Mouse (Mus musculus) liver, embryonic 12.5 days (tissue): ENCODE measurements around the gene Cnnm3. TPM values are rescaled to one million over a fixed set of nuclear protein-coding genes. Genes with fewer than 3 reads are reported as not detected.
A peak's percentile ranks its signal among the peaks of the same experiment; 100 is the strongest.

Experiments used
- ATAC-seq: fragments of 200-750 bp; cut with Nextera tagmentation; 2 replicates; pipeline ENCODE4 v1.8.0; 2017; ENCODE audit warnings: moderate number of reproducible peaks, mild to moderate bottlenecking, moderate library complexity
- H3K27ac ChIP-seq: fragments of 300-500 bp; sonication (generic); 2 replicates; pipeline ENCODE4 v1.5.1; 2016; ENCODE audit warnings: mild to moderate bottlenecking
- H3K27me3 ChIP-seq: fragments of 300-500 bp; sonication (generic); replicated peaks from 2 replicates; pipeline ENCODE4 v1.6.1; 2016; ENCODE audit warnings: mild to moderate bottlenecking, moderate library complexity
- H3K36me3 ChIP-seq: fragments of 300-500 bp; sonication (generic); 2 replicates; pipeline ENCODE4 v1.6.1; 2016; ENCODE audit warnings: mild to moderate bottlenecking, moderate library complexity
- H3K4me1 ChIP-seq: fragments of 300-500 bp; sonication (generic); 2 replicates; pipeline ENCODE4 v1.6.1; 2016
- H3K4me2 ChIP-seq: fragments of 300-500 bp; sonication (generic); 2 replicates; pipeline ENCODE4 v1.6.1; 2016; ENCODE audit warnings: mild to moderate bottlenecking, moderate library complexity
- H3K4me3 ChIP-seq: fragments of 300-500 bp; sonication (generic); 2 replicates; pipeline ENCODE4 v1.5.1; 2016; ENCODE audit warnings: mild to moderate bottlenecking, moderate library complexity
- H3K9ac ChIP-seq: fragments of 300-500 bp; sonication (generic); 2 replicates; pipeline ENCODE4 v1.6.1; 2016; ENCODE audit warnings: mild to moderate bottlenecking, moderate library complexity
- H3K9me3 ChIP-seq: fragments of 300-500 bp; sonication (generic); replicated peaks from 2 replicates; pipeline ENCODE4 v1.6.1; 2016; ENCODE audit warnings: mild to moderate bottlenecking, moderate library complexity
- WGBS: fragments of 180-500 bp; shearing (Covaris S2); methylation state at CpG from one replicate; pipeline ENCODE4 v1.1.7; 2016; ENCODE audit not compliant: insufficient replicate concordance; 5-methylcytosine and 5-hydroxymethylcytosine counted together
- polyA plus RNA-seq: library from polyadenylated mRNA; unstranded; fragments of >200 nt; fragmentation: Nextera tagmentation; extraction: Ambion mirVana; gene quantifications from 2 replicates; pipeline ENCODE4 v1.2.1, GENCODE M21; 2016

The Cnnm3 gene
- polyA plus RNA-seq, 1 experiment from 2014 or later, result 1.3 TPM

DNA sequence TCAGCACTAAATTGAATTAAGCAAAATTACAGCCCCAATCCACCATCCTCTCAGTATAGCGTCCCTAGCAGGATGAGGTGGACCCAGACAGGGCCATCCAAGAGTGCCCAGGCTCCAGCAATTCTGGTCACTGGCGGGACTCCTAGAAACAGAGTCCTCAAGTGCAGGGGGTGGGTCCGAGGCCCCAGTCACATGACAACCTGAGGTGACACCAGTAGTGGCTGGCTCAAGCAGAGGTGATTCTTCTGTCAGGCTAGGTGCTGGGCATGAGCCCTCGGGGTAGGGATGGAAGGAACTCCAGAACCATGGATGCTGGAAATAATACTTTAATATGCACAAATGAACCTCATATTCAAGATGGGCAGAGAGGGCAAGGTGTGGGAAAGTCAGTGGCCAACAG lies 50.7 kb downstream of the Cnnm3 start:
- Histone ChIP-seq H3K4me3 (no peak overlapping the region), H3K27ac (no peak overlapping the region), H3K4me1 (peaks cover 30% of the 10 kb centered on the region), H3K4me2 (no peak overlapping the region), H3K27me3 (peaks cover 79% of the 10 kb centered on the region), H3K36me3 (no peaks in the 10 kb centered on the region), H3K9me3 (no peaks in the 10 kb centered on the region), H3K9ac (no peak overlapping the region)
- ATAC-seq, result no peak
- 45% methylated on average over 4 of the region's 4 CpGs for WGBS

DNA sequence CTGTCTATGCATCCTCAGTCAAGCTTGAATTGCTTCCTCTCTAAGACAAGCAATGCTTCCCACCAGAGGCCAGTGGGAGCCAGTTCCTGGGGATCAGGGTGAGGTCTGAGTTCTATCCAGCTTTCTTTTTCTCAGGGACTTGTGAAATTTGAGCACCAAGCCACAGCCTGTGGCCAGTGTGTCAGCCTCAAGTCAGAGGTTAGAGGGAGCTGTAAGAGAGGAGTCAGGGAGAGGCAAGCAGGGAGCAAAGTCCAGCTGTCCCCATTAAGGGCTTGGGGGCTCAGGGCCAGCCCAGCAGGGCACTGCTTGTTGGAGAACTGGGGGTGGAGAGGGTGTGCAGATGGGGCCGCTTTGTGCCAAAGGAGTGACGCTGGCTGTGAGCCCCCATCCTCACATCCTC lies 51.5 kb downstream of the Cnnm3 start:
- H3K36me3 ChIP-seq, result no peaks in the 10 kb centered on the region
- ATAC-seq, result no peak
- 79% methylated on average over 2 of the region's 2 CpGs for WGBS
- H3K27me3 ChIP-seq, result peaks cover 71% of the 10 kb centered on the region
- peaks cover 22% of the 10 kb centered on the region for H3K4me1 ChIP-seq
- no peak overlapping the region for H3K9ac ChIP-seq
- H3K9me3 ChIP-seq, result no peaks in the 10 kb centered on the region
- H3K4me2 ChIP-seq, result no peak overlapping the region
- no peak overlapping the region for H3K4me3 ChIP-seq
- H3K27ac ChIP-seq, result no peak overlapping the region

DNA sequence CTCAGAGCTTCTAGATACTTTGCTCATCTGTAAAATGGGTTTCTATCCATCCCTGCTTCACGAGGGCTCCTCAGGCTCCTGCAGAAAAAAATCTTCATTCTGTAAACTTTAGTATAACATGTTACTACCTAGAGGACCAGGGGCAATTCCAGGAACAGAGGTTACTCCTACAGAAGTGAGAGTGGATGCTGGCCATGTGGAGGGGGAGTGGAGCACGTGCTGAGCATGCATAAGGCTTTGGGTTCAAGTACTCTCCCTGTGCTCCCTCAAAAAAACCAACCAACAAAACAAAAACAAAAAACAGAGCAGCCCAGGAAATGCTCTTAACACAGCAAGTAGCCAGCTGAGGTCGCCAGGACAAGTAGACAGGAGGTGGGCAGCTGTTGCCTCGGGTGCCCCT lies 52.0 kb downstream of the Cnnm3 start:
- Histone ChIP-seq H3K27me3 (peaks cover 67% of the 10 kb centered on the region), H3K9ac (no peak overlapping the region), H3K9me3 (no peaks in the 10 kb centered on the region), H3K36me3 (no peaks in the 10 kb centered on the region), H3K4me1 (peaks cover 21% of the 10 kb centered on the region), H3K4me3 (no peak overlapping the region), H3K27ac (no peak overlapping the region), H3K4me2 (no peak overlapping the region)
- no peak for ATAC-seq
- WGBS, result 37% methylated on average over 4 of the region's 4 CpGs

DNA sequence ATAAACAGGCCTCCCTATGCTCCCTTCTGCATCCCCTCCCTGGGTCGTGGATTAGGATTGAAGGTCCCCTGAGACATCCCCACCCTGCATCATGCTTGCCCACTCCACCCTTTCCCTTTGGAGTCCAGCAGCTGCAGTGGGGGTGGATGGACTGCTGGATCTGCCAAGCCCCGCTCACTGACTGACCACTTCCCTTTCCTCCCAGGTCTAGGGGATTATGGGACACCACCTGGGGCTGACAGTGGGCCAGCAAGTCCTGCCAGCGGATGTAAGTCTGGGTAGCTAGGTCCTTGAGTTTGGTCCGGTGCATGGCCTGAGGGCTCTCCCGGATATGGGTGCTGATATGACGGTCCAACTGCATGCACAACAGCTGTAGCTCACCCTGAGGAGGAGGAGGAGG lies 52.4 kb downstream of the Cnnm3 start:
- Histone ChIP-seq H3K9ac (no peak overlapping the region), H3K4me2 (no peak overlapping the region), H3K9me3 (no peaks in the 10 kb centered on the region), H3K4me3 (no peak overlapping the region), H3K27me3 (peaks cover 62% of the 10 kb centered on the region), H3K27ac (no peak overlapping the region), H3K4me1 (peaks cover 21% of the 10 kb centered on the region), H3K36me3 (no peaks in the 10 kb centered on the region)
- ATAC-seq, result no peak
- WGBS, result 38% methylated on average over 6 of the region's 6 CpGs

DNA sequence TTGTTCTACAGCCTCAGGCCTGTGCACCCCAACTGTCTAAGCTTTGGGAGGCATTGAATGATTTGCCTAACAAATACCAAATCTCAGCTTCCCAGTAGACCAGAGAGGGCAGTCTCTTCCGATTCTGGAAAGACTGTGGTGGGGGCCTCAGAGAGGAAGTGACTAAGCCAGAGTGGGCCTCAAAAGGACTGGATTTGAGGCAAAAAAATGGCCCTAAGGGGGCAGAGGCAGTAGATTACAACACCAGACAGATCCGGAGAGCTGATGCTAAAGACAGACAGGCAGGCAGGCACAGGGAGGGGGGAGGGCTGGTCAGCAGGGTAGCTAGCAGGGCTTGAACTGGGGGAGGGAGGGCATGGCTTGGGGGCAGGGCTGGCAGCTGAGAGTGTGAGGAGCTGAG lies 54.8 kb downstream of the Cnnm3 start:
- peaks cover 25% of the 10 kb centered on the region for H3K4me1 ChIP-seq
- H3K9me3 ChIP-seq, result no peaks in the 10 kb centered on the region
- no peak overlapping the region for H3K4me2 ChIP-seq
- no peak overlapping the region for H3K27ac ChIP-seq
- H3K27me3 ChIP-seq, result peaks cover 56% of the 10 kb centered on the region
- WGBS, result 3% methylated on average over 2 of the region's 2 CpGs
- no peaks in the 10 kb centered on the region for H3K36me3 ChIP-seq
- no peak overlapping the region for H3K4me3 ChIP-seq
- ATAC-seq, result no peak
- no peak overlapping the region for H3K9ac ChIP-seq

DNA sequence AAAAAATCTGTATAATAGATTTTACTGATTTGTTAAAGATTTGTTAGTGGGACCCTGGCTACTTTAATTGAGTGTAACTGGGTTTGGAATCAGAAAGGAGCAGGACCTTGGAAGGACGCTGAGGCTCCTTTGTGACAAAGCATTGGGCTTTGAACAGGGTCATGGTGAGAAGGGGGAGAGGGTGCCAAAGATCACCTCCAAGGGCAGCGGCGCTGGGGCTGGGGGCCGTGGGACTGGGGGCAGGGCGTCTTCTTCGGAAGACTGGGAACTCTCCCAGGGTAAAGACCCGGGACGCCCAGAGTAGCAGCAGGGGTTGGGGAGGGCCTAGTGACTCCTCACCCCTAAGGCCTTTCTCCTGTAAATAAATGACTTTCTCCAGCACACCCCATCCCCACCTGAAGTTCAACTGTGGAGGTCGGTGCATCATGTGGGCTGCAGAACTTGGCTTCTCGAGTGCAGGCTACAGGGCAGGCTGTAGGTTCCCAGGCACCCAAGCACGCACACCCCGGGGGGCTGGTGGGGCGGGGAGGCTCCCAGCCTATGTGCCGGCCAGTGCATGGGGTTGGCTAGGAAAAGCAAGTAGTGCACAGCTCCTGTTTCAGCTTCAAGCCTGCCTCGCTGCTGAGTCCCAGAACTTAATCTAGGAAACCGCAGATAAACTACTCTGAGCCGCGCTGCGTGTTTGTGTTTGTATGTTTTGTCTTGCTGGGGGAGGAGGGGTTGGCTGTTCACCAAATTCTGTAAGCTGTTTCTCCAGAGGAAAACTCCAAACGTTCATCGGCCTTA lies 56.3 kb downstream of the Cnnm3 start:
- no peak overlapping the region for H3K4me2 ChIP-seq
- no peaks in the 10 kb centered on the region for H3K9me3 ChIP-seq
- no peak overlapping the region for H3K4me3 ChIP-seq
- no peak overlapping the region for H3K9ac ChIP-seq
- H3K27me3 ChIP-seq, result peaks cover 45% of the 10 kb centered on the region
- no peaks in the 10 kb centered on the region for H3K36me3 ChIP-seq
- H3K27ac ChIP-seq, result no peak overlapping the region
- WGBS, result 59% methylated on average over 21 of the region's 21 CpGs
- H3K4me1 ChIP-seq, result peaks cover 21% of the 10 kb centered on the region
- no peak for ATAC-seq

DNA sequence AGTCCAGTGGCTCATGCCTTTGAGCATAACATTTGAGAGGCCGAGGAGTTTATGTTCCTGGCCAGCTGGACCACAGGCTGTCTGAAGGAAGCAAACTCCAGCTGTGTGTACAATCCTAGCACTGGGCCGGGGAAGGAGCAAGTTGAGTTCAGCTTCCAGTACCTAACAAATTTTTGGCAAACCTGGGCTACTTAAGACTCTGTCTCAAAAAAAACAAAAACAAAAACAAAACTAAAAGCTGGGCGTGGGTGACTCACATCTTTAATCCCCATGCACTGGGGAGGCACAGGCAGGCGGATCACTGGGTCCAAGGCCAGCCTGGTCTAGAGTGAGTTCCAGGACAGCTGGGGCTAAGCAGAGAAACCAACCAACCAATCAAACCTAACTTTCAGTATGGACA lies 57.1 kb downstream of the Cnnm3 start:
- ATAC-seq, result no peak
- Histone ChIP-seq H3K27me3 (peaks cover 38% of the 10 kb centered on the region), H3K4me2 (no peak overlapping the region), H3K9ac (no peak overlapping the region), H3K27ac (no peak overlapping the region), H3K4me3 (no peak overlapping the region), H3K9me3 (no peaks in the 10 kb centered on the region), H3K4me1 (peaks cover 16% of the 10 kb centered on the region), H3K36me3 (no peaks in the 10 kb centered on the region)
- WGBS, result 61% methylated on average over 4 of the region's 4 CpGs

DNA sequence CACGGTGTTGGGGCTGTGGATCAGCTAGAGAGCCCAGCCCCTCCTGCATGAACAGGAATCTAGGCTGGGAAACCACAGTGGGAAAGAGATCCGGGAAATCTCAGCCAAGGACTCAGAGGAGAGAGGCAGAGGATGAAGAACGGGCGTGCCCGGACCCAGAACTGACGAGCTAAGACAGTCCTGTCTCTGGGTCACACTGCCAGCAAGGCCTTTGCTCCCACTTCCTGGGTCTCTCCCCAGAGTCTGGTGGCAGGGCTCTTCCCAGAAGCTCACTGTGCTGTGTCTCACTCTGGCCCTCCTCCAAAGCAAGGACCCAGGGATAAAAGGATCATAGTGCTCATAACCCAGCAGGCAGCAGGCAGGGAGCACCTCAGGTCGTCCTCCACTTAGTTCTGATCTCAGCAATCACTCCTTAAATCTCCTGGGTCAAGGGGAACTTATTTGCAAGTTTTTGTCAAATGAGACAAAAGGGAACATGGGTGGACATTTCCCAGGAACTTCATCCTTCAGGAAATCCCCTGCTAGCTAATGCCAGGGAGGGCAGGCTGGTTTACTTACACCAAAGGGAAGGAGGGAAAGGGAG lies 58.1 kb downstream of the Cnnm3 start:
- Histone ChIP-seq H3K4me1 (peaks cover 16% of the 10 kb centered on the region), H3K27me3 (peaks cover 28% of the 10 kb centered on the region; the same call in 1 of the 2 replicates), H3K27ac (no peak overlapping the region), H3K9ac (no peak overlapping the region), H3K36me3 (no peaks in the 10 kb centered on the region), H3K4me3 (no peak overlapping the region), H3K9me3 (no peaks in the 10 kb centered on the region), H3K4me2 (no peak overlapping the region)
- ATAC-seq, result no peak
- 31% methylated on average over 7 of the region's 7 CpGs for WGBS

DNA sequence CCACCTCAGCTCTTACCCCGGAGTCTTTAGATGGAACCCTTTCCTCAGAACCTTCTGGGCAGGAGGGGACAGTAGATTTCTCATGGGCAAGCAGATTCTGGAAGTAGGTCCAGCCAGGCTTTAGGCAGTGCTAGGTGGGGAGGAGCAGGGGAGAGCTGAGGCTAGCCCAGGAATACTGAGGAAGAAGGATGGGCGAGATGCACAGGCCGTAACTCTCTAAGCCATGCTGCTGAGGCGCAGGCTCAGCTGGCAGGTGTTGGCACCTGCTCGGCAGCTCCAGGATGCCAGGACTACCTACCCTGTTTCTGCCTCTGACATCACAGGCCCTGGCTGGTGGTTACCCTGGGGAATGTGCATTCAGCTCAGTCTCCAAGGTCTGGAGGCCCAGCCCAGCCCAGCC lies 58.7 kb downstream of the Cnnm3 start:
- peaks cover 22% of the 10 kb centered on the region; the same call in 1 of the 2 replicates for H3K27me3 ChIP-seq
- H3K4me2 ChIP-seq, result no peak overlapping the region
- no peaks in the 10 kb centered on the region for H3K9me3 ChIP-seq
- no peak overlapping the region for H3K9ac ChIP-seq
- no peak overlapping the region for H3K27ac ChIP-seq
- H3K36me3 ChIP-seq, result no peaks in the 10 kb centered on the region
- 74% methylated on average over 5 of the region's 5 CpGs for WGBS
- H3K4me1 ChIP-seq, result peaks cover 18% of the 10 kb centered on the region
- ATAC-seq, result no peak
- no peak overlapping the region for H3K4me3 ChIP-seq

DNA sequence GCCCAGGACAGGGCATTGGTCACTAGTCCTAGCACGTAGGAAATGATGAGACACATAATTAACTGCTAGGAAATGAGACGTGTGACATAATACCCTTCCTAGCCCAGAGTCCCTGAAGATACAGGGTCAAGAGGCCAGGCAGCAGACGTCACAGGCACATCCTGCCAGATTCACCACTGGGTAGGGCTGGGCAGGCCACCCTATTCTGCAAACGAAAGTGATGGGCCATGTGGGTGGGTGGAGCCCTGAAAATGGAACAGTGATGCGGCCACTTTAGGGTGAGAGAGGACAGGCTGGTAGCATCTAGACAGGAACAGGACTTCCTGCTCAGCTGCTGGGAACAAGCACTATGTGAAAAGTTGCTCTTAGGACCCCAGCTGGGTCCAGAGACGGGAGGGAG lies 60.0 kb downstream of the Cnnm3 start:
- 22% methylated on average over 6 of the region's 6 CpGs for WGBS
- H3K4me1 ChIP-seq, result peaks cover 29% of the 10 kb centered on the region
- 0 out of 2 replicates have a peak, but pooled peaks have one; percentile 18 for ATAC-seq

DNA sequence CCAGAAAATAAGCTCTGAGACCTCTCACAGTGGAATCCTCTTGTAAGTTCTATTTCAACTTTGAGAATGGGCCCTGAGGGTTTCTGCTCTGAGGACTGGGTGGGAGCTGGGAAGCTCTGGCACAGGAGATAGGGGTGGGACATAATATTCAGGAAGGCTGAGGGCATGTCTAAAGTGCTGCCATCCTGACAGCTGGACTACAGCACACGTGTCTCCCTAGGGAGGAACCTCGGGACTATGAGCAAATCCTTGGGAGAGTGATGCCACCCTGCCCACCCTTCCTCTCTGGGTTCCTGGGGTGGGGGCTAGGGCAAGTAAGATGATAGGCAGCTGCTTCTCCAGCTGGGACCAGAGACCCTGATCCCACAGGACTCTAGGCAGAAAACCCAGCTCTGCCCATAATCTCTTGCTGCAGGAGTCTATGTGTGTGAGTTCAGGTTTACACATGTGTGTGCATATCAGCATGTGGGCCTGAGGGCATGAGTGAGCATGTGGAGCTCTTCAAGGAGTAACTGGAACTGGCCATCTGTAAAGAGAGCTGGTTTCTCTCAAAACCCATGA lies 60.6 kb downstream of the Cnnm3 start:
- Histone ChIP-seq H3K27me3 (peaks cover 22% of the 10 kb centered on the region; the same call in 1 of the 2 replicates), H3K9me3 (no peaks in the 10 kb centered on the region), H3K36me3 (no peaks in the 10 kb centered on the region), H3K4me2 (no peak overlapping the region), H3K4me3 (no peak overlapping the region), H3K9ac (no peak overlapping the region), H3K27ac (no peak overlapping the region), H3K4me1 (peaks cover 34% of the 10 kb centered on the region)
- WGBS, result 33% methylated on average over 2 of the region's 2 CpGs
- no peak for ATAC-seq

More for the DNA sequence above, 60.0 kb downstream of the Cnnm3 start:
- Histone ChIP-seq H3K9me3 (no peaks in the 10 kb centered on the region), H3K4me2 (no peak overlapping the region), H3K4me3 (no peak overlapping the region), H3K9ac (no peak overlapping the region), H3K27ac (no peak overlapping the region), H3K27me3 (peaks cover 22% of the 10 kb centered on the region; the same call in 1 of the 2 replicates), H3K36me3 (no peaks in the 10 kb centered on the region)

DNA sequence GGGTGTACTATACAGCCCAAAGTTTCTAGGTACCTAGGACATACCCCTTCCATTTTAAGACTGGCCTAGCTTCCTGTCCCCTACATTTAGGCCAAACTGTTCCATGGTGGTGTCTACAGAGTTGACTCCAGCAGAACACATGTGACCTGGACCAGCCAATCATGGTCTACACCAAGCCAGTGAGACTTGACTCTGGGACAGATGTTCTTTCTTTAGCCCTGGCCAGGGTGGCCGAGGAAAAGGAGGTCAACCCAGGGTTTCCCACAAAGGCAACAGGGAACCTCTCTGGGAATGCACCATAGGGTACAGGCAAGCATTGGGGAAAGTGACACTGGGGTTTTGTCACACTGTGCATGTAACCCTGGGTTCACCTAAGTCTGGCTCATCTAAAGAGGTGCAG lies 61.0 kb downstream of the Cnnm3 start:
- H3K27ac ChIP-seq, result no peak overlapping the region
- no peaks in the 10 kb centered on the region for H3K36me3 ChIP-seq
- H3K9ac ChIP-seq, result no peak overlapping the region
- H3K4me2 ChIP-seq, result no peak overlapping the region
- WGBS, result 55% methylated on average over 1 of the region's 1 CpGs
- H3K4me1 ChIP-seq, result peaks cover 39% of the 10 kb centered on the region
- ATAC-seq, result no peak
- no peaks in the 10 kb centered on the region for H3K9me3 ChIP-seq
- peaks cover 22% of the 10 kb centered on the region; the same call in 1 of the 2 replicates for H3K27me3 ChIP-seq
- H3K4me3 ChIP-seq, result no peak overlapping the region
